Mouse (Mus musculus): ENCODE measurements around the gene Phf23. TPM values are rescaled to one million over a fixed set of nuclear protein-coding genes. Genes with fewer than 3 reads are reported as not detected.

Gene Phf23
- polyA plus RNA-seq, 1 experiment from 2014 or later: 28.8 TPM

DNA sequence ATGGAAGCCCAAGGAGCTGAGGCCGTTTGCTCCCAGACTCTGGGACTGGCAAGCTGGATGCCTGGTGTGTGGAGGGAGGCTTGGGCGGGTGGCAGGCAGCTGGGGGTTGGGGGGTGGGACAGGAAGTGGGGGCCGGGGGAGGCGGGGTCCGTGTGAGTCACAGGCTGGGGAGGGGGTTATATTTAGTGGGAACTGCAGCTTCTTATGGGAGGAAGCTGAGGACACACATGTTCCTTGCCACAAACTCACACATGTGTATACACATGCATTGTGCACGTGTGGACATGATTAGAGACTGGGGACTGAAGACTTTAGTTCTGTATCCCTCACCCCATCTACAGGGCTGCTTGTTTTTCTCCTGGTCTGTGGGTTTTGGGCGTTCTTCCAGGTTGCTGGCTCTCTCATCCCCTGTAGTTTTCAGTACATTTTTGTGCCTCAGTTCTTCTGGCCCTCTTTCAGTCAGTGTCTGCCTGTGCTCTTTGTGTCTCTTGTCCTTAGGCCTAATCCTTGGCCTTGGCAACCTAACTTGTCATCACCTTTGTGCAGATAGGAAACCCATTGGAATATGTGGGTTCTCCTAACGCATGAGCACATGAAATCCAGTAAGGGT lies 24.6 kb downstream of the Phf23 start:
- no peaks in the 10 kb centered on the region for H3K27me3 ChIP-seq (ENCODE audit: control insufficient read depth, insufficient read depth, low read length)
- WGBS: 18% methylated on average over 8 of the region's 8 CpGs

DNA sequence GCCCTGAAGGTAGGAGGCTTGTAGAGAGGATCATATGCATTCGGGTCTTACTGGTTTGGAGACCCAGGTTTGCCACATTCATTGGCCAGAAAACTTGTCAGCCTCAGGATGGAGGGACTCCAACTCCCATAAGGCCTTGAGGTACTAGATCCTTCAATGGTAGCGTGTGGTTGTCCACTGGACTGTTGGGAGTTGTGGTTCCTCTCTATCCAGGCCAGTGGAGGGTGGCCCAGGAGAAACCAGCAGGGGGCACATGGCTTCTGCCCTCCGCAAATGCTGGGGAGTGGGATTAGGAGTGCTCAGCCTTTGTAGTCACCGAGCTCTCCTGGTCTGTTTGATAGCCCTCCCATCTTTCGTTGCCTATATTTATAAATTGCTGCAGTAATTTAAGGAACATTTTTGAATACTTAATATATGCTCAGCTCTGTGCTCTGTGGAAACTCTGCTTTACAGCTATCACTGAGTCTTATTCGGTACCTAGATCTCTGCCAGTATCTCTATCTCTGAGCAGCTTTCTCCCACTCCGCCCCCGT lies 25.2 kb downstream of the Phf23 start:
- Histone ChIP-seq H3K27ac (ENCODE audit: low read depth, low read length) (peak overlapping the region; percentile 95), H3K4me1 (ENCODE audit: control insufficient read depth, insufficient read depth, low read length) (peaks cover 46% of the 10 kb centered on the region), H3K27me3 (ENCODE audit: control insufficient read depth, insufficient read depth, low read length) (no peaks in the 10 kb centered on the region), H3K9me3 (ENCODE audit: control insufficient read depth, low read length) (no peaks in the 10 kb centered on the region), H3K36me3 (ENCODE audit: control insufficient read depth, insufficient read depth, low read length) (no peaks in the 10 kb centered on the region), H3K4me3 (ENCODE audit: low read depth, low read length) (peak overlapping the region; percentile 80), H3K4me2 (ENCODE audit: low read depth, low read length) (peak overlapping the region; percentile 94), H3K9ac (replicated peaks; ENCODE audit: low read depth, low read length) (peak overlapping the region; percentile 44)
- peak; percentile 78 for ATAC-seq (ENCODE audit: low read depth)
- 0% methylated on average over 8 of the region's 8 CpGs for WGBS

More for the DNA sequence above, 24.6 kb downstream of the Phf23 start:
- Histone ChIP-seq H3K9ac (replicated peaks; ENCODE audit: low read depth, low read length) (peak overlapping the region; percentile 83), H3K4me1 (ENCODE audit: control insufficient read depth, insufficient read depth, low read length) (peaks cover 43% of the 10 kb centered on the region), H3K4me3 (ENCODE audit: low read depth, low read length) (peak overlapping the region; percentile 80), H3K27ac (ENCODE audit: low read depth, low read length) (peak overlapping the region; percentile 95), H3K9me3 (ENCODE audit: control insufficient read depth, low read length) (no peaks in the 10 kb centered on the region), H3K4me2 (ENCODE audit: low read depth, low read length) (peak overlapping the region; percentile 94), H3K36me3 (ENCODE audit: control insufficient read depth, insufficient read depth, low read length) (no peaks in the 10 kb centered on the region)
- ATAC-seq (ENCODE audit: low read depth): no peak

DNA sequence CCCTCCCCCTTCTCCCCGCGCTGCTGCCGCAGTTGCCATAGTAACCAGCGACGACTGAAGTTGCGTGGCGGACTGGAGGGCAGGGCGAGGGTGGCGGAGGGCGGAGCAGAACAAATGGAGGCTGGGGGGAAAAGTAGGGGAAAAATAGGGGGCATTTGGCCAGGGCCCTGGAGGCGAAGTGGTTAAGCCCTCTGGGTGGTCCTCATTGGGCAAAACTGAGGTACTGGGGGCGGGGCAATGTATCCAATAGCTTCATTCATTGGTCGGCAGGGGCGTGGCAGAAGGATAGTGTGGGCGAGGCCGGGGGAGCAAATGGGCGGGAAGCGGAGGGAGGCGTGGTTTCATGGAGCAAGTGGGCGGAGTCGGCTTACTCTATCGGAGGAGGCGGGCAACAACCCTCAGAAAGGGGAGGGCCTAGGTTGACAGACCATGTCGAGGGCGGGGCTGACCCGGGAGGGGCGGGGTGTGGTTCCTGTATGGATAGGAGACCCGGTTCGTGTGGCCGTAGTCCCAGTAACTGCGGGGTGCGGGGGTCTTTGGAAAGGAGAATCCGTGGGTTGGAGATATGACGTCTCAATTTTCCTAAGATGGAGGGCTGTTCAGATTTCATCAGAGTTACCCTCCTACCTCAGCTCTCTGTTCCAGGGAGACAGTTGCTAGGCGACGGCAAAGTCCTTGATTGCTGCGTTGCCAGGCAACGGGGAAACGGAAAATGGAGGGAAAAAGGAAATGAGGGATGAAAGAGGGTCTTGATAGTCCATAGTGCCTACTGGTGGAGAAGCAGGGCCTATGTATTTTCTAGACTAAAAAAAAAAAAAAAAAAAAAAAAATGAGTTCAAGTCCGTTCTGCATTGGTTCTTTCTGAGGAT lies 25.9 kb downstream of the Phf23 start:
- peak overlapping the region; percentile 44 for H3K9ac ChIP-seq (replicated peaks; ENCODE audit: low read depth, low read length)
- H3K27ac ChIP-seq (ENCODE audit: low read depth, low read length): peak overlapping the region; percentile 95
- H3K4me2 ChIP-seq (ENCODE audit: low read depth, low read length): peak overlapping the region; percentile 94
- H3K4me3 ChIP-seq (ENCODE audit: low read depth, low read length): peak overlapping the region; percentile 80
- H3K36me3 ChIP-seq (ENCODE audit: control insufficient read depth, insufficient read depth, low read length): no peaks in the 10 kb centered on the region
- H3K4me1 ChIP-seq (ENCODE audit: control insufficient read depth, insufficient read depth, low read length): peaks cover 53% of the 10 kb centered on the region
- ATAC-seq (ENCODE audit: low read depth): peak; percentile 69
- no peaks in the 10 kb centered on the region for H3K9me3 ChIP-seq (ENCODE audit: control insufficient read depth, low read length)
- no peaks in the 10 kb centered on the region for H3K27me3 ChIP-seq (ENCODE audit: control insufficient read depth, insufficient read depth, low read length)
- under 1% methylated on average over 38 of the region's 40 CpGs for WGBS

DNA sequence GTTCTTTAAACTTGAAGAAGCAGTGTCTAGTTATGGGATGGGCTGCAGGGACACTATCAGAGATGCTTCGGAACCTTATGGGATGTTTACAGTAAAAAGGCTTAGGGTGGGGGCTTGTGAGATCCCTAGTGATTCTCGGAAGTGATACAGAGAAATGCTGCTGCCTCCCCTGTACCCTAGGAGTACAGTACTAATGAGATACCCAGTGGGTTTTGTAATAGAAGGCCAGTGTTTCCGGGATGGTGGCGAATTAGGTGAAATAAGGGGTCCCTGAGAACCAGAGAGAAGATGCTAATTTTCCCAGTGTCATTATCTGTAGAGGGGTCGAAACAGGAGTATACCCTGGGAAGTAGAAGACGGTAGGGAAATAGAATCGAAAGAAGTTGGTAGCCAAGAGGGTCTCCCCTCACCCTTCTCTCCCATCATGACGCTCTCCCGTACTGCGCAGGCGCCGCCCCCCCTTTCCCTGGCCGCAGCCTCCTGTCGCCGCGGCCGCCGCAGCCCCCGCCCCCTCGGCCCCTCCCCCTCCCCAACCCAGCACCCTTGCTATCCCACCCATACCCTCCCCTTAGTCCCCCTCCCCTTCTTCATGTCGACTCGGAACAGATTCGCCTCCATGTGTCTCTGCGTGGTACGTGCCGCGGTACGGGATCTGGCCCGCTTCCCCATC lies 28.0 kb downstream of the Phf23 start:
- no peaks in the 10 kb centered on the region for H3K36me3 ChIP-seq (ENCODE audit: control insufficient read depth, insufficient read depth, low read length)
- H3K27me3 ChIP-seq (ENCODE audit: control insufficient read depth, insufficient read depth, low read length): no peaks in the 10 kb centered on the region
- peak overlapping the region; percentile 72 for H3K4me2 ChIP-seq (ENCODE audit: low read depth, low read length)
- H3K27ac ChIP-seq (ENCODE audit: low read depth, low read length): peak overlapping the region; percentile 74
- H3K4me3 ChIP-seq (ENCODE audit: low read depth, low read length): peak overlapping the region; percentile 32
- H3K9me3 ChIP-seq (ENCODE audit: control insufficient read depth, low read length): no peaks in the 10 kb centered on the region
- ATAC-seq (ENCODE audit: low read depth): no peak
- peaks cover 67% of the 10 kb centered on the region for H3K4me1 ChIP-seq (ENCODE audit: control insufficient read depth, insufficient read depth, low read length)
- peak overlapping the region; percentile 42 for H3K9ac ChIP-seq (replicated peaks; ENCODE audit: low read depth, low read length)
- WGBS: 8% methylated on average over 20 of the region's 29 CpGs

DNA sequence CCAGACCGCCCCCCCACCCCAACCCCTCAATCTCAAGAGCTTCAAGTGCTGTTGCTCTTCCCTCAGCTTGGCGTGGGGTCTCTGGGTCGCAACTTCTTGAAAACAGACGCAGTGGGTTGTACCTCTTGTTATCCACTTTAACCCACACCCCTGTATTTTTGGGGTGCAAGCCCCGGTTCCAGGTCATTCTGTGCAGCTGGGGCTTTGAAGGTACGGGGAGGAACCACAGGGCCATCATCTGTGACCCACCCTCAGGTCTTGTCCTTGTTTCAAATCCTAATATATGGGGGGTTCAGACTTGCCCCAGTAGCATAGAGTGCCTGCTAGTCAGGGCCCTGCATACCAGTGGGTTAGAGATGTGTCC lies 28.6 kb downstream of the Phf23 start:
- ATAC-seq (ENCODE audit: low read depth): no peak
- Histone ChIP-seq H3K4me3 (ENCODE audit: low read depth, low read length) (peak overlapping the region; percentile 32), H3K9ac (replicated peaks; ENCODE audit: low read depth, low read length) (peak overlapping the region; percentile 42), H3K9me3 (ENCODE audit: control insufficient read depth, low read length) (no peaks in the 10 kb centered on the region), H3K4me2 (ENCODE audit: low read depth, low read length) (peak overlapping the region; percentile 72), H3K36me3 (ENCODE audit: control insufficient read depth, insufficient read depth, low read length) (no peaks in the 10 kb centered on the region), H3K27ac (ENCODE audit: low read depth, low read length) (peak overlapping the region; percentile 39; the same call in 1 of the 2 replicates), H3K27me3 (ENCODE audit: control insufficient read depth, insufficient read depth, low read length) (no peaks in the 10 kb centered on the region), H3K4me1 (ENCODE audit: control insufficient read depth, insufficient read depth, low read length) (peaks cover 69% of the 10 kb centered on the region)
- 15% methylated on average over 6 of the region's 6 CpGs for WGBS

DNA sequence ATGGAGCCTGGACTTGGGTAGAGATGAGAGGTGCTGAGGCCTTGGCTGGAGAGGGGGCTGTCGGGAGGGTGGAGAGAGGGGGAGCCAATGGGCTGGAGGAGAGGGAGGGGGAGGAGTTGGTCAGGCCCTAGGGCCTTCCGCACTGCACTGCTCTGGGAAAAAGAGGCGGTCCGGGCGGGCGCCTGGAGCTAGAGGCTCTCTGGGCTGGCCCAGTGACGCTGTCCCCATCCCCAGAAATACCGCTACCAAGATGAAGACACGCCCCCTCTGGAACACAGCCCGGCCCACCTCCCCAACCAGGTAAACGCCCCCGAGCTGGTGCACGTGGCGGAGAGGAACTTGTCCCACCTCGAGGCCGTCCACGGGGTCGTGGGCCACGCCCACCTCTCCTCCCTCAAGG lies 31.1 kb downstream of the Phf23 start:
- Histone ChIP-seq H3K9me3 (ENCODE audit: control insufficient read depth, low read length) (no peaks in the 10 kb centered on the region), H3K4me1 (ENCODE audit: control insufficient read depth, insufficient read depth, low read length) (peaks cover 70% of the 10 kb centered on the region), H3K36me3 (ENCODE audit: control insufficient read depth, insufficient read depth, low read length) (peaks cover 11% of the 10 kb centered on the region; the same call in 1 of the 2 replicates), H3K4me2 (ENCODE audit: low read depth, low read length) (peak overlapping the region; percentile 52), H3K4me3 (ENCODE audit: low read depth, low read length) (peak overlapping the region; percentile 19; the same call in 1 of the 2 replicates), H3K9ac (replicated peaks; ENCODE audit: low read depth, low read length) (0 out of 2 replicates have a peak overlapping the region, but pooled peaks have one; percentile 28), H3K27ac (ENCODE audit: low read depth, low read length) (peak overlapping the region; percentile 96; the same call in 1 of the 2 replicates), H3K27me3 (ENCODE audit: control insufficient read depth, insufficient read depth, low read length) (no peaks in the 10 kb centered on the region)
- no peak for ATAC-seq (ENCODE audit: low read depth)
- WGBS: 4% methylated on average over 19 of the region's 19 CpGs

DNA sequence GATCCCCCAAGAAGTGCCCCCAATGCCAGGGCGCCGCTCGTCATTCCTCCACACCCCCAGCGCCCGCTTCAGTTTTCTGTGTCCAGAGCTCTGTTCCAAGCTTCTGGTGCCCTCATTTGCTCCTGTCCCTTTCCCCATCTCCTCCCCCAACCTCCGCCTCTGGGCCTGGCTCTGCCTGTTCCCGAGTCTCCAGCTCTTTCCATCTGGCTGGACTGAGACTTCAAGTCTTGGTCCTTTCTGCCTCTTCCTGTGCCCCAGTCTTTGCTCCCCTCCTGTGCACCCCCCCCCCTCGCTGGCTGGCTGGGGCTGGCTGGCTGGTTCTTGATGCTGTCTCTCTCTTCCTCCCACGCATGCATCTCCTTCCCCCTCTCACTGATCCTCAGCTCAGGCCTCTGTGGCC lies 31.8 kb downstream of the Phf23 start:
- WGBS: 27% methylated on average over 9 of the region's 9 CpGs
- H3K9me3 ChIP-seq (ENCODE audit: control insufficient read depth, low read length): no peaks in the 10 kb centered on the region
- H3K36me3 ChIP-seq (ENCODE audit: control insufficient read depth, insufficient read depth, low read length): peaks cover 17% of the 10 kb centered on the region; the same call in 1 of the 2 replicates
- H3K4me3 ChIP-seq (ENCODE audit: low read depth, low read length): peak overlapping the region; percentile 19; the same call in 1 of the 2 replicates
- no peak for ATAC-seq (ENCODE audit: low read depth)
- H3K27ac ChIP-seq (ENCODE audit: low read depth, low read length): peak overlapping the region; percentile 96
- no peaks in the 10 kb centered on the region for H3K27me3 ChIP-seq (ENCODE audit: control insufficient read depth, insufficient read depth, low read length)
- H3K4me2 ChIP-seq (ENCODE audit: low read depth, low read length): peak overlapping the region; percentile 52; the same call in 1 of the 2 replicates
- H3K4me1 ChIP-seq (ENCODE audit: control insufficient read depth, insufficient read depth, low read length): peaks cover 65% of the 10 kb centered on the region
- 0 out of 2 replicates have a peak overlapping the region, but pooled peaks have one; percentile 28 for H3K9ac ChIP-seq (replicated peaks; ENCODE audit: low read depth, low read length)

DNA sequence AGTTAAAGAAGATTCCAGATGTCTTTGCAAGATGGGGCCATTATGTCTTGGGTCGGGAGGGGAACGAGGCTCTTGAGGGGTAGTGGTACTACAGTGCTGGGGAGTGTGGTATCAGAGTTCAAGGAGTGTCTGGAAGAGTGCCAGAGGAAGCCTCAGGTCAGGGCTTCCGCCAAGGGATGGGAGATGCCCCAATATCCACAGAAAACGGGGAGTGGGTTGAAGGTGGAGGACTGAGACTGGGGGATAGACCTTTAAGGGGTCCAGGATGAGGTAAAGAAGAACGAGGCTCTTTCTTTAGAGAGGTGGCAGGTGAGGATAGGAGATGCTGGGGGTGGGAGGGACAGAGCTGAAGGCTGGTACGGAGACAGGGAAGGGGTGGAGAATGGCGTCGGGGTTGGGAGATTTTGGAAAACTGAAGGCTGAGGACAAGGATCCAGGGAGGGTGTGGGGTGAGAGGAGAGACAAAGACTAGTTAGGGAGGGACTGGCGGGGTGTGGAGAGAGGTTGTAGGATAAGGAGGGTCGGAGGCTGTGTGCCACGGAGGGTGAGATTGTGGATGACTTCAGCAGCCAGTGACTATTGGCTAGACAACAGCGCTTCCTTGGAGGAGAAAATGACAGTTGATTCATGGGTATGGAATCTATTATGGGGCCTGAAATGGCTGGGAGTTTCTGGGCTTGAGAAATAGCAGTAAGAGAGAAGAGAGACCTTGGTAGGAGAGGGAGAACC lies 33.0 kb downstream of the Phf23 start:
- Histone ChIP-seq H3K4me3 (ENCODE audit: low read depth, low read length) (peak overlapping the region; percentile 19), H3K4me1 (ENCODE audit: control insufficient read depth, insufficient read depth, low read length) (peaks cover 59% of the 10 kb centered on the region), H3K27me3 (ENCODE audit: control insufficient read depth, insufficient read depth, low read length) (no peaks in the 10 kb centered on the region), H3K9ac (replicated peaks; ENCODE audit: low read depth, low read length) (peak overlapping the region; percentile 42), H3K27ac (ENCODE audit: low read depth, low read length) (peak overlapping the region; percentile 96), H3K4me2 (ENCODE audit: low read depth, low read length) (peak overlapping the region; percentile 52), H3K36me3 (ENCODE audit: control insufficient read depth, insufficient read depth, low read length) (peaks cover 23% of the 10 kb centered on the region; the same call in 1 of the 2 replicates), H3K9me3 (ENCODE audit: control insufficient read depth, low read length) (no peaks in the 10 kb centered on the region)
- WGBS: 16% methylated on average over 12 of the region's 12 CpGs
- peak; percentile 8 for ATAC-seq (ENCODE audit: low read depth)
